Mouse (Mus musculus): ENCODE measurements around the gene Pdpk1. TPM values are rescaled to one million over a fixed set of nuclear protein-coding genes. Genes with fewer than 3 reads are reported as not detected.
"Not testable (repeated sequence)": the region's sequence is repeated elsewhere in the genome, so short reads cannot be mapped to it uniquely, and the experiment has no call there.

The Pdpk1 gene
- polyA plus RNA-seq, 1 experiment from 2014 or later: 75.5 TPM

- Histone ChIP-seq H3K36me3 (replicated peaks) (peaks cover 19% of the 10 kb centered on the region; the same call in 1 of the 2 replicates), H3K27me3 (replicated peaks) (no peaks in the 10 kb centered on the region), H3K9ac (no peak overlapping the region), H3K4me3 (no peak overlapping the region), H3K4me2 (no peak overlapping the region), H3K27ac (no peak overlapping the region), H3K4me1 (no peaks in the 10 kb centered on the region), H3K9me3 (no peaks in the 10 kb centered on the region)
- no peak for ATAC-seq (replicated peaks)
- WGBS: 96% methylated on average over 4 of the region's 4 CpGs
These were observed 52.4 kb downstream of the Pdpk1 start for GRCm38 (mm10) chr17:24098354-24098753.

- no peaks in the 10 kb centered on the region for H3K4me1 ChIP-seq
These were observed 60.1 kb downstream of the Pdpk1 start for GRCm38 (mm10) chr17:24090575-24090974.

GRCm38 (mm10) chr17:24086399-24086798 is 64.3 kb downstream of the Pdpk1 start:
- H3K9me3 ChIP-seq; ATAC-seq (replicated peaks); H3K4me1 ChIP-seq; H3K27me3 ChIP-seq (replicated peaks); H3K9ac ChIP-seq; H3K4me2 ChIP-seq; H3K4me3 ChIP-seq; H3K27ac ChIP-seq: not testable (repeated sequence)
- 92% methylated on average over 4 of the region's 4 CpGs for WGBS
- peaks cover 26% of the 10 kb centered on the region; the same call in 1 of the 2 replicates for H3K36me3 ChIP-seq (replicated peaks)

More at GRCm38 (mm10) chr17:24090575-24090974, 60.1 kb downstream of the Pdpk1 start:
- no peak overlapping the region for H3K4me3 ChIP-seq
- no peak overlapping the region for H3K27ac ChIP-seq
- 96% methylated on average over 1 of the region's 1 CpGs for WGBS
- no peaks in the 10 kb centered on the region for H3K9me3 ChIP-seq
- no peak overlapping the region for H3K9ac ChIP-seq
- no peaks in the 10 kb centered on the region for H3K27me3 ChIP-seq (replicated peaks)
- H3K36me3 ChIP-seq (replicated peaks): peaks cover 20% of the 10 kb centered on the region; the same call in 1 of the 2 replicates
- no peak overlapping the region for H3K4me2 ChIP-seq
- no peak for ATAC-seq (replicated peaks)

GRCm38 (mm10) chr17:24084593-24084992 is 66.1 kb downstream of the Pdpk1 start:
- ATAC-seq (replicated peaks): no peak
- Histone ChIP-seq H3K9me3 (no peaks in the 10 kb centered on the region), H3K36me3 (replicated peaks) (peaks cover 25% of the 10 kb centered on the region; the same call in 1 of the 2 replicates), H3K4me2 (no peak overlapping the region), H3K27me3 (replicated peaks) (no peaks in the 10 kb centered on the region), H3K9ac (no peak overlapping the region), H3K4me3 (no peak overlapping the region), H3K4me1 (no peaks in the 10 kb centered on the region), H3K27ac (no peak overlapping the region)
- whole genome bisulfite sequencing: 65% methylated on average over 1 of the region's 1 CpGs

- H3K27ac ChIP-seq: no peak overlapping the region
- H3K4me1 ChIP-seq: peaks cover 5% of the 10 kb centered on the region
- no peak for ATAC-seq (replicated peaks)
- WGBS: 93% methylated on average over 2 of the region's 2 CpGs
- H3K36me3 ChIP-seq (replicated peaks): peaks cover 24% of the 10 kb centered on the region
- no peaks in the 10 kb centered on the region for H3K9me3 ChIP-seq
- H3K4me3 ChIP-seq: no peak overlapping the region
- H3K9ac ChIP-seq: no peak overlapping the region
- H3K27me3 ChIP-seq (replicated peaks): no peaks in the 10 kb centered on the region
- no peak overlapping the region for H3K4me2 ChIP-seq
These were observed 73.6 kb downstream of the Pdpk1 start for GRCm38 (mm10) chr17:24077101-24077500.

- Histone ChIP-seq H3K36me3 (replicated peaks) (peaks cover 7% of the 10 kb centered on the region), H3K27me3 (replicated peaks) (no peaks in the 10 kb centered on the region), H3K4me1 (peaks cover 34% of the 10 kb centered on the region), H3K27ac (peak within 1 kb of the TSS; percentile 84), H3K4me3 (peak within 1 kb of the TSS; percentile 70), H3K4me2 (peak within 1 kb of the TSS; percentile 62), H3K9ac (peak within 1 kb of the TSS; percentile 90), H3K9me3 (no peaks in the 10 kb centered on the region)
- peak; percentile 98 for ATAC-seq (replicated peaks)
- under 1% methylated on average over 60 of the region's 62 CpGs for WGBS
These were observed 77.6 kb downstream of the Pdpk1 start, which contains the start of gene Kctd5 for GRCm38 (mm10) chr17:24072919-24073696. Gene Kctd5, minus strand, starts transcription at chr17:24073485.

GRCm38 (mm10) chr17:24069531-24069930 is 81.2 kb downstream of the Pdpk1 start:
- Histone ChIP-seq H3K4me3 (no peak overlapping the region), H3K27me3 (replicated peaks) (no peaks in the 10 kb centered on the region), H3K36me3 (replicated peaks) (no peaks in the 10 kb centered on the region), H3K27ac (no peak overlapping the region), H3K9ac (no peak overlapping the region), H3K4me1 (peaks cover 35% of the 10 kb centered on the region), H3K4me2 (no peak overlapping the region), H3K9me3 (no peaks in the 10 kb centered on the region)
- no peak for ATAC-seq (replicated peaks)
- WGBS: 92% methylated on average over 3 of the region's 3 CpGs

GRCm38 (mm10) chr17:24068271-24068670 is 82.5 kb downstream of the Pdpk1 start:
- Histone ChIP-seq H3K27ac (no peak overlapping the region), H3K27me3 (replicated peaks) (no peaks in the 10 kb centered on the region), H3K9ac (no peak overlapping the region), H3K36me3 (replicated peaks) (no peaks in the 10 kb centered on the region), H3K4me3 (no peak overlapping the region), H3K9me3 (no peaks in the 10 kb centered on the region), H3K4me2 (no peak overlapping the region), H3K4me1 (peaks cover 38% of the 10 kb centered on the region)
- no peak for ATAC-seq (replicated peaks)
- 85% methylated on average over 5 of the region's 5 CpGs for WGBS

GRCm38 (mm10) chr17:24062459-24063155 is 88.1 kb downstream of the Pdpk1 start:
- 78% methylated on average over 4 of the region's 4 CpGs for WGBS
- ATAC-seq (replicated peaks): no peak
- Histone ChIP-seq H3K9ac (no peak overlapping the region), H3K4me3 (no peak overlapping the region), H3K36me3 (replicated peaks) (peaks cover 24% of the 10 kb centered on the region), H3K4me1 (peaks cover 11% of the 10 kb centered on the region; the same call in 1 of the 2 replicates), H3K27me3 (replicated peaks) (no peaks in the 10 kb centered on the region), H3K27ac (0 out of 2 replicates have a peak overlapping the region, but pooled peaks have one; percentile 14), H3K4me2 (no peak overlapping the region), H3K9me3 (no peaks in the 10 kb centered on the region)

GRCm38 (mm10) chr17:24057730-24058245 is 92.9 kb downstream of the Pdpk1 start:
- 96% methylated on average over 5 of the region's 5 CpGs for WGBS
- no peak for ATAC-seq (replicated peaks)
- no peak overlapping the region for H3K9ac ChIP-seq
- no peak overlapping the region for H3K4me2 ChIP-seq
- H3K27ac ChIP-seq: no peak overlapping the region
- H3K9me3 ChIP-seq: no peaks in the 10 kb centered on the region
- H3K36me3 ChIP-seq (replicated peaks): peaks cover 61% of the 10 kb centered on the region
- H3K27me3 ChIP-seq (replicated peaks): no peaks in the 10 kb centered on the region
- 0 out of 2 replicates have a peak, but pooled peaks cover 4% of the 10 kb centered on the region for H3K4me1 ChIP-seq
- H3K4me3 ChIP-seq: no peak overlapping the region

GRCm38 (mm10) chr17:24056636-24057625 is 93.8 kb downstream of the Pdpk1 start:
- Histone ChIP-seq H3K27ac (no peak overlapping the region), H3K36me3 (replicated peaks) (peaks cover 68% of the 10 kb centered on the region), H3K27me3 (replicated peaks) (no peaks in the 10 kb centered on the region), H3K9me3 (no peaks in the 10 kb centered on the region), H3K4me3 (no peak overlapping the region), H3K4me2 (no peak overlapping the region), H3K9ac (no peak overlapping the region), H3K4me1 (no peaks in the 10 kb centered on the region)
- ATAC-seq (replicated peaks): no peak
- WGBS: 95% methylated on average over 14 of the region's 14 CpGs

Measured in midbrain, embryonic 15.5 days (tissue).